Mouse (Mus musculus): ENCODE measurements around the gene Car5a. TPM values are rescaled to one million over a fixed set of nuclear protein-coding genes. Genes with fewer than 3 reads are reported as not detected.

The Car5a gene
- polyA plus RNA-seq, 1 experiment from 2014 or later: 0.12 TPM

DNA sequence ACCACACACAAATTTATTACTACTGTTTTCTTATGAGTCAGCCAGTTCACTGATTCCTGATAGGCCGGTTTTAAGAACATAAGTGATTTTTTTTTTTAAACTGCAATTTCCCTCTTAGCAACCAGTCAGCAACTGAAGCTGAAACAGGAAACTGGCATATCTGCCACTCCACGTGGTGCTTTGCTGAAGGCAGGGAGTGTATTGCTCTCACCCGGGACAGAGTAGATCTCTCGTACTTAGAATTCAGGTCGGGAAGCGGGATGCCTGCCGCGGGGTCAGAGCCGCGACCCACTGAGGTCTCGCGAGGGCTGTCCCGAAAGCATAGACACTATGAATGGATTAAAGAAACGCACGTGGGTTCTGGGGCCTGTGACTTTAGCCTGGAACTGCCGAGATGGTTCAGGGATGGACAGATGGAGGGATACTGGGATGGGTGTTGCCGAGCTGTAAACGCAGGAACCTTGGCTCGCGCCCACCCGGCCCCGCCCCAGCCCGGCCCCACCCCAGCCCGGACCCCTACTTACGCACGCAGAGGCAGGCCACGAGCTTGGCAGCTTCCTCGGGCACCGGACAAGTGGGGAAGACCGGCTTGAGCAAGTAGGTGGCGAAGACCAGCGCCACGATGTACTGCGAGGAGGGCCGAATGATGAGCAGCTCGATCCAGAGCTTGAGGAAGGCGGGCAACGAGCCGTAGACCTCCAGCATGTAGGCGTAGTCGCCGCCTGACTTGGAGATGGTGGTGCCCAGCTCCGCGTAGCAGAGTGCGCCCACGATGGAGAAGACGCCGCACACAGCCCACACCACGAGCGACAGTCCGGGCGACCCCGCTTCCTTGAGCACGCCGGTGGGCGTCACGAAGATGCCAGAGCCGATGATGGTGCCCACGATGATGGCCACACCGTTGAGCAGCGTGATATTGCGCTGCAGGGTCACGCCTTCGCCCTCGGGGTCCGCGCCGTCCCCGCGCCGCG is 37.9 kb downstream of the Car5a start:
- H3K27ac ChIP-seq: peak overlapping the region; percentile 86
- WGBS: under 1% methylated on average over 72 of the region's 72 CpGs

DNA sequence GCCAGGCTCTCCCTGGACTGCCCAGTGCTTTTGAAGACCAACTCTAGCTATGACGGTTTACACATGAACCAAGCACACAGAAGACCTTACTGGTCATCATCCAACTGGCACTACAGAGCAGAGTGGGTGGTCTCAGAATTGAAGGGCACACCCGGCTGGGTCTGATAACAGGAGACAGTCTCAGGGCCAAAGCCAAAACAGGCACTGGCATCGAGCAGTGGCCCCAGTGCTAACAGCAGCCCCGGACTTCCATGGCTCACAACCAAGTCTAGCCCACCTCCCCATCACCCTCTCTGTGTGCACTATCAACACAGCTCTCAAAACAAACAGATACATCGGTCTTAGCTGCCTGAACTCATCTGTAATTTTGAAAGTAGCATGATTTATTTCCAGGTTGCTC is 38.8 kb downstream of the Car5a start:
- no peak for DNase-seq (ENCODE audit: low spot score)

More for the DNA sequence above, 37.9 kb downstream of the Car5a start:
- peak overlapping the region; percentile 75 for H3K4me3 ChIP-seq
- H3K4me1 ChIP-seq (replicated peaks): peaks cover 72% of the 10 kb centered on the region
- H3K36me3 ChIP-seq: no peaks in the 10 kb centered on the region
- H3K9me3 ChIP-seq: no peaks in the 10 kb centered on the region
- peak; percentile 62 for DNase-seq (ENCODE audit: low spot score)
- H3K27me3 ChIP-seq (ENCODE audit: insufficient read depth, poor library complexity, severe bottlenecking): peaks cover 28% of the 10 kb centered on the region

DNA sequence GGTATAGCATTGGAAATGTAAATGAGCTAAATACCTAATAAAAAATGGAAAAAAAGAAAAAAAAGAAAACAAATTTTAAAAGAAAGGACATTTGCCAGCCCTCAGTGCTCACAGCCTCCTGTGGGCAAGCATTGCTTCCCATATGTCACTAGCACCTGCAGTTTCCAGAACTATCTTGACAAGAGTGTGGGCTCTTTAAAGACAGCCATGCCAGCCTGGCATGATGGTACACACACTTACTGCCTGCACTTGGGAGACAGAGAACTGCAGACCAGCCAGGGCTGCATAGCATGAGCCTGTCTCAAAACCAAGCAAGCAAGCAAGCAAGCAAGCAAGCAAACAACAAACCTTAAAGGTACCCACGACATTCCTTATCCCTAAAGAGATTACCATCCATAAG is 39.3 kb downstream of the Car5a start:
- 88% methylated on average over 1 of the region's 1 CpGs for WGBS
- H3K9me3 ChIP-seq: no peaks in the 10 kb centered on the region
- DNase-seq (ENCODE audit: low spot score): no peak
- no peak overlapping the region for H3K27ac ChIP-seq
- H3K36me3 ChIP-seq: no peaks in the 10 kb centered on the region
- H3K27me3 ChIP-seq (ENCODE audit: insufficient read depth, poor library complexity, severe bottlenecking): peaks cover 21% of the 10 kb centered on the region
- H3K4me1 ChIP-seq (replicated peaks): peaks cover 77% of the 10 kb centered on the region
- H3K4me3 ChIP-seq: peak overlapping the region; percentile 75

More for the DNA sequence above, 38.8 kb downstream of the Car5a start:
- H3K4me3 ChIP-seq: peak overlapping the region; percentile 75
- H3K36me3 ChIP-seq: no peaks in the 10 kb centered on the region
- H3K27me3 ChIP-seq (ENCODE audit: insufficient read depth, poor library complexity, severe bottlenecking): peaks cover 21% of the 10 kb centered on the region
- no peak overlapping the region; the same call in 1 of the 2 replicates for H3K27ac ChIP-seq
- no peaks in the 10 kb centered on the region for H3K9me3 ChIP-seq
- WGBS: 42% methylated on average over 5 of the region's 5 CpGs
- peaks cover 77% of the 10 kb centered on the region for H3K4me1 ChIP-seq (replicated peaks)

DNA sequence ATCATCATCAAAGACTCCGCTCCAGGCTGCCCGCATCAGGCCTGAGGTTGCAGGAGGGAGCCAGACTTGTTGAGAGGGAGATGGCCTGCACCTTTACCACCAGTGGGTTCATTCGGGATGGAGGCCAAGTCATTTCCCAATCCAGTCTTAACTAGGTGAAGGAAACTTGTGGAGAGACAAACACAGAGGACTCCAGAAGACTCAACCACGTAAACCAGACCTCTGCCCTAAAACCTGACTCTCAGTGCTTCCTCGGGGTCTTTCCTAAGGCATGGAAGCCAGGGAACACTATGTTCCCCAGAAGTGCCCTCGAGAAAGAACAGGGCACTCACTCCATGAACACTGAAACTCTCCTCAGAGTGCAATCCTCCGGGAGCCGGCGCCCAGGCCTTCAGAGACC is 39.7 kb downstream of the Car5a start:
- peaks cover 80% of the 10 kb centered on the region for H3K4me1 ChIP-seq (replicated peaks)
- H3K27me3 ChIP-seq (ENCODE audit: insufficient read depth, poor library complexity, severe bottlenecking): peaks cover 21% of the 10 kb centered on the region
- H3K4me3 ChIP-seq: peak overlapping the region; percentile 32
- no peaks in the 10 kb centered on the region for H3K36me3 ChIP-seq
- no peaks in the 10 kb centered on the region for H3K9me3 ChIP-seq
- no peak overlapping the region for H3K27ac ChIP-seq
- 88% methylated on average over 9 of the region's 9 CpGs for WGBS
- no peak for DNase-seq (ENCODE audit: low spot score)

DNA sequence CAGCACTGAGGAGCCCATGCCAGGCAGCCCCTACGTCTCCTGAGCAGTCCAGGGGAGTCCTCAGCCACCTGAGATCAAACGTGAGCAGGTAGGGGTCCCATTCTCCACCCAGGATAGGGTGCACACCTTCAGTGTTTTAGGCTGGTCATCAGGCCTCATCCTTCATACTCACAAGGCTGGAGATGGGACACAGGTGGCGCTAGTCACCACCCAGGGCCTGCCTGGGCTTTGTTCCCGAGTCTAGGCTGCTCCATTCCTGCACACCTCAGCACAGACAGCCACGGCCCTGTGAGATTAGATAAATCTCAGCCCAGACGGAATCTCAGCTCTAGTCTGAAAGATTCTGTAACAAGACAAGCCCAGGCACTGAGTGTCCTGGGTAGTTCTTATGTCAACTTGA is 40.7 kb downstream of the Car5a start:
- Histone ChIP-seq H3K27ac (no peak overlapping the region), H3K36me3 (no peaks in the 10 kb centered on the region), H3K9me3 (no peaks in the 10 kb centered on the region), H3K4me1 (replicated peaks) (peaks cover 84% of the 10 kb centered on the region), H3K27me3 (ENCODE audit: insufficient read depth, poor library complexity, severe bottlenecking) (peaks cover 15% of the 10 kb centered on the region), H3K4me3 (peak overlapping the region; percentile 32; the same call in 1 of the 2 replicates)
- DNase-seq (ENCODE audit: low spot score): no peak
- WGBS: 76% methylated on average over 6 of the region's 6 CpGs

DNA sequence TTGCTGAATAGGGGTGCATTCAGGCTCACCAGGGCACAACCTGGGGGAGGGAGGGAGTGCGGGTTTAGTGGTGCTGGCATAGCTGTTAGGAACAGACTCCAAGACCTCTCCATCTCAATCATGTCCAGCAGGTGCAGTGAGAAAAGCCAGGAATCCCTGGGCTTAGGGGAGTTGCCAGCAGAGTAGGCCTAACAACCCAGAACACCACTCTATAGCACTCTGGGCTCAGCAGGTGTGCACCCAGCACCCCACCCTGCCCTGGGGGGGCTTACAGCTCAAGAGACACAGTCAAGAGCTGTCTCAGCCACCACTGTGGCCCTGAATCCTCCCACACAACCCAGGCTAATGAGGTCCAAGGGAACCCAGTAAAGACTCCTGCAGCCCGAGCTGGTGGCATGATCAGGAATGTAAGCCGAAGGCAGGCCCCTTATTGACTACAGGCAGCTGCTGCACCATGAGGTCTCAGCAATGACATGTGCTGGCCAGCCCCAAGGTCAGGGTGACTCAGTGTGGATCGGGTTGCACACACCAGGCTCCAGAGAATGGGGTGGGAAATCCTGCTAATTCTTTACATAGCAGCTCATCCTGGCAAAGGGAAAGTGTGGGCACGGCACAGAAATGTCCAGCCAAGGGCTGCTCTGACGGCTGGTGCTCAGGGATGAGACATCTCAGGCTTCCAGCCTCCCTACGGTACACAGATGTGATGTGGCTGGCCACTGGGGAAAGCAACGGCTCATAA is 43.0 kb downstream of the Car5a start:
- Histone ChIP-seq H3K36me3 (no peaks in the 10 kb centered on the region), H3K9me3 (no peaks in the 10 kb centered on the region), H3K27me3 (ENCODE audit: insufficient read depth, poor library complexity, severe bottlenecking) (0 out of 2 replicates have a peak, but pooled peaks cover 6% of the 10 kb centered on the region), H3K4me1 (replicated peaks) (peaks cover 89% of the 10 kb centered on the region), H3K27ac (peak overlapping the region; percentile 42), H3K4me3 (no peak overlapping the region)
- DNase-seq (ENCODE audit: low spot score): peak; percentile 29
- 63% methylated on average over 8 of the region's 8 CpGs for WGBS

DNA sequence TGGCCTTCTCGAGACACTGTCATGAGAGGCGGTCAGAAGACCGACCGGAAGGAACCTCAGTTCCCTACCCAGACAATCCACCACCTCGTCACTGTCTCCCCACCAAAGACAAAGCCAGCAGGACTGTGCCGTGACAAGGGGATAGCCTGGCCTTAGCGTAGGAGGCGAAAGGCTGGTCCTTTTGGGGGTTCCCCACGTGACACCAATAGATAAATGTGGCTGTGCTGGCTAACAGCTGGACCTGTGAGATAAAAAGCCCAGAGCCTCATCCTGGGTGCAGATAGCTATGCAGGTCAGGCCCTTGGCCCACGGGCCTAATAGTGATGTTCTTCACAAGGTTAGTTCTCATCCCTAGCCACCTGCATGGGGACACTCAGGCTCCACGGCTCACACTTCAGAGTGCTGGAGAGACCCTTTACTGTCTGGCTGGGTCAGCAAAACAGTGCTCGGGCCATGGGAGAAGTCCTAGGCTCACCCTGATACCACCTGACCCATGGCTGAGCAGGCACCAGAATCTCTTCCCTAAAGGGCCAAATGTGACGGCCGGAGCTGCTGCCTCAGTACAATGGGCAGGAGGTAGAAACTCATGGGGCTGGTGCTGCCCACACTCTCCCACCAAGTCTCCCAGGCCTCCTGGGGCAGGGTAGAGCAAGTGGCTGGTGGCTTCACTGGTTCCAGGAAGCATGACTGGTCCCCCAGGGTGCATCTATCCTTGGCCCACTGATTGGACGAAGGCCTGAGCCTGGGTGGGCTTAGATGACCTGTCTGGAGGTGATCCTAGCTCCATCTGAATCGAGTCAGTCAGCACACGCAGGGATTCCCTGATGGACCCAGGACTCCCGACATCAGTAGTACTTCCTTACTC is 45.3 kb downstream of the Car5a start:
- peak overlapping the region; percentile 87 for H3K27ac ChIP-seq
- H3K4me1 ChIP-seq (replicated peaks): peaks cover 88% of the 10 kb centered on the region
- no peak overlapping the region for H3K4me3 ChIP-seq
- H3K27me3 ChIP-seq (ENCODE audit: insufficient read depth, poor library complexity, severe bottlenecking): no peaks in the 10 kb centered on the region
- 76% methylated on average over 18 of the region's 18 CpGs for WGBS
- no peak for DNase-seq (ENCODE audit: low spot score)
- H3K36me3 ChIP-seq: peaks cover 13% of the 10 kb centered on the region
- no peaks in the 10 kb centered on the region for H3K9me3 ChIP-seq

DNA sequence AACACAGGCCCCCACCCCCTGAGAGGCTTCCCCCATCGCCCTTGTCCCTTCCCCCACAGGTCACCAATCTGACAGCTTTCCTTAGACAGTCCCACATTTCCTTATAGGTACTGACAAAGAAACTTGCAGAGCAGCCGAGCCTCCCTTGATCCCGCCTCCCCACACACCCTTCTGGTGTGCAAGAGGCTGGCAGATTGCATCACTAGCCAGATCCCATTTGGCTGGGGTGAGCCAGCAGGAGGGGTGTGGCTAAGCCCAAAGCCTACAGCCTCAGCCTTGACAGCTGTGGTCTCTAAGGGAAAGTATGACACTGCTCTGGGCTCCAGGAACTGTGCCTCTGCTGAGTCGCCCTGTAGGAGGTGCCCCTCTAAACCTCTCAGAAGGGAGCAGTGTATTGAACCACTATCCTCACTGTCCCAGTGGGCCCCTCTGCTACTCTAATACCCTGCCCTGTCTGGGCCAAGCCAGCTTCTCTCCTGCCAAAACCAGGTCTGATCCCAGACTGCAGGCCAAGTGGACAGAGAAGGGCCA is 46.2 kb downstream of the Car5a start:
- H3K9me3 ChIP-seq: no peaks in the 10 kb centered on the region
- peaks cover 23% of the 10 kb centered on the region for H3K36me3 ChIP-seq
- WGBS: 5% methylated on average over 4 of the region's 4 CpGs
- peak overlapping the region; percentile 9; the same call in 1 of the 2 replicates for H3K4me3 ChIP-seq
- H3K27me3 ChIP-seq (ENCODE audit: insufficient read depth, poor library complexity, severe bottlenecking): no peaks in the 10 kb centered on the region
- H3K27ac ChIP-seq: peak overlapping the region; percentile 87
- peak; percentile 72 for DNase-seq (ENCODE audit: low spot score)
- H3K4me1 ChIP-seq (replicated peaks): peaks cover 82% of the 10 kb centered on the region

DNA sequence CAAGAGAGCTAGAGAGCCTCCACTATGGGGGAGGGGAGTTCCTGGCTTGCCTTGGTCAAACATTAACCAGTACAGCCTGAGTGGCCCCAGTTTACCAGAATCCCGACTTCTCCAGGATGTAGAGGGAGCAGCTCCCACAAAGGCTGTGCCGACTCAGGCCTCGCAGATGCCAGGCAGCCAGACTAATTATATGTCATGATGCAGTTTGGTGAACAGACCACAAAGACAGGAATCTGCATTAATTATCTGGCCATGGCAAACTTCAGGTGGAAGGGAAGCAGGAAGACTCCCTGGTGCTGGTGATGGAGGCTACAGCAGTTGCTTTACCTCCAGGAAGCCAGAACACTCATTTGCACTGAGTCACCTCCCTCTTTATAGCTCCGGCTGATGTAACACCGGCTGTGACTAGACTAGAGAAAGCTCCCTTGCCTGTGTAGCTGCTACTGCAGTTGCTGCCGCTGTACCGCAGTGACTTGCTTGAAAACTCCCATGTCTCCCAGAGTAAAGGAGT is 46.8 kb downstream of the Car5a start:
- Histone ChIP-seq H3K4me1 (replicated peaks) (peaks cover 79% of the 10 kb centered on the region), H3K27me3 (ENCODE audit: insufficient read depth, poor library complexity, severe bottlenecking) (no peaks in the 10 kb centered on the region), H3K4me3 (0 out of 2 replicates have a peak overlapping the region, but pooled peaks have one; percentile 9), H3K27ac (peak overlapping the region; percentile 87), H3K9me3 (no peaks in the 10 kb centered on the region), H3K36me3 (peaks cover 27% of the 10 kb centered on the region)
- no peak for DNase-seq (ENCODE audit: low spot score)
- WGBS: 29% methylated on average over 7 of the region's 7 CpGs

DNA sequence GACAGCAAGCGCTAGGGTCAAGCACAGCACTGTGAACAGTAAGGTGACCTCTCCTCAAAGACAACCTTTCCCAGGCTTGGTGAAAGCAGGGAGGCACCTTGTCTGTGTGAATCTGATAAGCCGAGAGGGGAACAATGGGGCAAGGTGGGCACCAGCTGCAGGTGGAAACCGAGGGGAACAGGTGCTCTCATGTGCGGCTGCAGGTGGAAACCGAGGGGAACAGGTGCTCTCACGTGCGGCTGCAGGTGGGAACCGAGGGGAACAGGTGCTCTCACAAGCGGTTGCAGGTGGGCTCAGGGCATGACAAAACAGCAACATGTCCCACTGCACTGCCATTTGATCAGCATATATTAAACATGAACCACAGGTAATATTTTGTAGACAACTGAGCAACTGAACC is 47.5 kb downstream of the Car5a start:
- peak overlapping the region; percentile 87 for H3K27ac ChIP-seq
- H3K9me3 ChIP-seq: no peaks in the 10 kb centered on the region
- WGBS: 83% methylated on average over 9 of the region's 9 CpGs
- peaks cover 72% of the 10 kb centered on the region for H3K4me1 ChIP-seq (replicated peaks)
- peaks cover 27% of the 10 kb centered on the region for H3K36me3 ChIP-seq
- H3K4me3 ChIP-seq: no peak overlapping the region
- DNase-seq (ENCODE audit: low spot score): no peak
- H3K27me3 ChIP-seq (ENCODE audit: insufficient read depth, poor library complexity, severe bottlenecking): no peaks in the 10 kb centered on the region

DNA sequence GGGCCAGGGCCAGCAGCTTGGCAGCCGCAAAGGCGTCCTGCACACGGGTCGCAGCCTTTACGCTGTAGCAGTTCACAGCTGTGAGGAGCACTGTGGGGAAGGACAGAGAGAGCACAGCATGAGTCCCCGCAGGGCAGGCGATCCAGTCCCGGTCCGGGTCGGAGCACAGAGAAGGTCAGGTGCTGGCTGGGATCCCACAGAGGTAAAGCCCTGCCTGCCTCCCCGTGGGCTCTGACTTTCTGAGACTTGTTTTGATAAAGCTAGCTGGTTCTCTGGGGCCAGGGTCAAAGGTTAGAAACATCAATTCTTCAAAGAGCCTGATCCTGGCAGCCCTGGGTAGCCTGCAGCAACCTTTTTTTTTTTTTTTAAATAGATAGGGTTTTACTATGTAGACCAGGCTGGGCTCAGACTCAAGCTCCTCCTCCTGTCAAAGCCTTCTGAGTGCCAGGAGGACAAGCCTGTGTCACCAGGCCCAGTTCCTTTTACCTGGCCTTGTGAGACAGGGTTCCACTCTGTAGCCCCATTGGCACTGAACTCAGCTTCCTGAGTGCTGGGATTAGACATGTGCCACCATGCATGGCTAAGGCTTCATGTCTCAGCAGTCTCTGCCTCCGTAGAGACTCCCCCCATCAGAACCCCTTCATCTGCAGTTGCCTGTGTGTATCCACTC is 48.1 kb downstream of the Car5a start:
- H3K36me3 ChIP-seq: peaks cover 27% of the 10 kb centered on the region
- DNase-seq (ENCODE audit: low spot score): peak; percentile 37
- H3K4me3 ChIP-seq: no peak overlapping the region
- 13% methylated on average over 12 of the region's 12 CpGs for whole genome bisulfite sequencing
- H3K27me3 ChIP-seq (ENCODE audit: insufficient read depth, poor library complexity, severe bottlenecking): no peaks in the 10 kb centered on the region
- peaks cover 66% of the 10 kb centered on the region for H3K4me1 ChIP-seq (replicated peaks)
- peak overlapping the region; percentile 87 for H3K27ac ChIP-seq
- H3K9me3 ChIP-seq: no peaks in the 10 kb centered on the region
